Mouse (Mus musculus) liver, postnatal 0 days (tissue): ENCODE measurements at regions not wholly inside any gene's neighbourhood (a gene's known extent, or its start where the extent isn't known, plus 50 kb on each side); places are given as distances from the start of the nearest gene placed in this dataset.

Experiments
- ATAC-seq: fragments of 200-750 bp; cut with Nextera tagmentation; 2 replicates; pipeline ENCODE4 v1.8.0; 2017; ENCODE audit warnings: mild to moderate bottlenecking, moderate library complexity
- DNase-seq: peaks from one replicate; pipeline ENCODE4 v3.0.0-alpha.2; 2016
- H3K27ac ChIP-seq: fragments of 300-500 bp; sonication (generic); 2 replicates; pipeline ENCODE4 v1.5.1; 2014; ENCODE audit warnings: antibody characterized with exemption, moderate library complexity, mild to moderate bottlenecking, low read depth
- H3K27me3 ChIP-seq: fragments of 300-500 bp; sonication (generic); 2 replicates; pipeline ENCODE4 v1.6.1; 2014; ENCODE audit warnings: low read length, control low read depth, mixed read lengths; ENCODE audit not compliant: insufficient read depth
- H3K36me3 ChIP-seq: fragments of 300-500 bp; sonication (generic); replicated peaks from 2 replicates; pipeline ENCODE4 v1.6.1; 2014; ENCODE audit warnings: mild to moderate bottlenecking, control low read depth, low read length, moderate library complexity, mixed read lengths; ENCODE audit not compliant: insufficient read depth
- H3K4me1 ChIP-seq: fragments of 300-500 bp; sonication (generic); 2 replicates; pipeline ENCODE4 v1.6.1; 2014; ENCODE audit warnings: antibody characterized with exemption, mild to moderate bottlenecking, control low read depth; ENCODE audit not compliant: insufficient read depth
- H3K4me2 ChIP-seq: fragments of 300-500 bp; sonication (generic); 2 replicates; pipeline ENCODE4 v1.6.1; 2014; ENCODE audit warnings: low read depth, mild to moderate bottlenecking, low read length, moderate library complexity, mixed read lengths
- H3K4me3 ChIP-seq: fragments of 300-500 bp; sonication (generic); 2 replicates; pipeline ENCODE4 v1.5.1; 2014; ENCODE audit warnings: low read depth, low read length
- H3K9ac ChIP-seq: fragments of 300-500 bp; sonication (generic); replicated peaks from 2 replicates; pipeline ENCODE4 v1.6.1; 2014; ENCODE audit warnings: mild to moderate bottlenecking, moderate library complexity
- H3K9me3 ChIP-seq: fragments of 300-500 bp; sonication (generic); 2 replicates; pipeline ENCODE4 v1.6.1; 2016; ENCODE audit warnings: mild to moderate bottlenecking, control low read depth, low read length, mixed read lengths
- CTCF ChIP-seq: sonication (generic); IDR thresholded peaks from 2 replicates; pipeline ENCODE4 v1.5.1; 2016; ENCODE audit warnings: antibody characterized with exemption, low read depth
- EP300 ChIP-seq: IDR thresholded peaks from 2 replicates; pipeline ENCODE4 v1.6.1; 2016; ENCODE audit warnings: antibody characterized with exemption, low read depth, mild to moderate bottlenecking
- WGBS: fragments of 180-500 bp; shearing (Covaris S2); extraction: QIAGEN DNeasy Blood & Tissue Kit; methylation state at CpG from one replicate; pipeline ENCODE4 v1.1.7; 2014; ENCODE audit not compliant: insufficient replicate concordance; 5-methylcytosine and 5-hydroxymethylcytosine counted together

GRCm38 (mm10) chr7:74924156-74924555 is 369.6 kb upstream of the Slco3a1 start:
- Histone ChIP-seq H3K9ac (no peak overlapping the region), H3K27ac (no peak overlapping the region), H3K27me3 (no peaks in the 10 kb centered on the region), H3K4me1 (peaks cover 2% of the 10 kb centered on the region; the same call in 1 of the 2 replicates), H3K36me3 (no peaks in the 10 kb centered on the region), H3K4me2 (no peak overlapping the region), H3K9me3 (no peaks in the 10 kb centered on the region), H3K4me3 (no peak overlapping the region)
- TF ChIP-seq CTCF, result no peak
- TF ChIP-seq EP300, result no peak
- WGBS, result 80% methylated on average over 1 of the region's 1 CpGs
- no peak for DNase-seq
- no peak for ATAC-seq

GRCm38 (mm10) chr7:74908311-74908962 is 353.9 kb upstream of the Slco3a1 start:
- DNase-seq, result no peak
- no peaks in the 10 kb centered on the region for H3K4me1 ChIP-seq
- no peak overlapping the region for H3K4me2 ChIP-seq
- WGBS, result 18% methylated on average over 3 of the region's 3 CpGs
- H3K27me3 ChIP-seq, result no peaks in the 10 kb centered on the region
- no peaks in the 10 kb centered on the region for H3K9me3 ChIP-seq
- TF ChIP-seq EP300 (no peak), CTCF (no peak)
- H3K4me3 ChIP-seq, result no peak overlapping the region
- peak; percentile 53; the same call in 1 of the 2 replicates for ATAC-seq
- H3K9ac ChIP-seq, result no peak overlapping the region
- no peak overlapping the region for H3K27ac ChIP-seq
- no peaks in the 10 kb centered on the region for H3K36me3 ChIP-seq

- H3K27ac ChIP-seq, result no peak overlapping the region
- no peak for TF ChIP-seq CTCF
- no peak for TF ChIP-seq EP300
- no peaks in the 10 kb centered on the region for H3K27me3 ChIP-seq
- WGBS, result 33% methylated on average over 1 of the region's 1 CpGs
- no peak for DNase-seq
- no peak overlapping the region for H3K9ac ChIP-seq
- H3K9me3 ChIP-seq, result no peaks in the 10 kb centered on the region
- no peak overlapping the region for H3K4me2 ChIP-seq
- no peaks in the 10 kb centered on the region for H3K4me1 ChIP-seq
- no peaks in the 10 kb centered on the region for H3K36me3 ChIP-seq
- H3K4me3 ChIP-seq, result no peak overlapping the region
- ATAC-seq, result no peak
Observed at GRCm38 (mm10) chr7:74907391-74907790, 352.8 kb upstream of the Slco3a1 start.

- TF ChIP-seq CTCF, result no peak
- no peak for TF ChIP-seq EP300
- no peaks in the 10 kb centered on the region for H3K27me3 ChIP-seq
- H3K4me2 ChIP-seq, result no peak overlapping the region
- no peaks in the 10 kb centered on the region for H3K4me1 ChIP-seq
- no peak overlapping the region for H3K4me3 ChIP-seq
- H3K9ac ChIP-seq, result no peak overlapping the region
- DNase-seq, result no peak
- WGBS, result 49% methylated on average over 3 of the region's 3 CpGs
- no peaks in the 10 kb centered on the region for H3K36me3 ChIP-seq
- H3K27ac ChIP-seq, result no peak overlapping the region
- no peak for ATAC-seq
- H3K9me3 ChIP-seq, result no peaks in the 10 kb centered on the region
Observed at GRCm38 (mm10) chr7:74877466-74877865, 322.9 kb upstream of the Slco3a1 start.

GRCm38 (mm10) chr7:74876667-74877066 is 322.1 kb upstream of the Slco3a1 start:
- TF ChIP-seq EP300 (no peak), CTCF (no peak)
- H3K27me3 ChIP-seq, result no peaks in the 10 kb centered on the region
- 72% methylated on average over 4 of the region's 4 CpGs for WGBS

GRCm38 (mm10) chr7:74870250-74870649 is 315.7 kb upstream of the Slco3a1 start:
- DNase-seq (no peak), ATAC-seq (no peak)
- Histone ChIP-seq H3K9ac (no peak overlapping the region), H3K4me2 (no peak overlapping the region), H3K27me3 (no peaks in the 10 kb centered on the region), H3K4me1 (no peaks in the 10 kb centered on the region), H3K4me3 (no peak overlapping the region), H3K9me3 (no peaks in the 10 kb centered on the region), H3K36me3 (no peaks in the 10 kb centered on the region), H3K27ac (no peak overlapping the region)
- TF ChIP-seq CTCF (no peak), EP300 (no peak)
- 68% methylated on average over 1 of the region's 1 CpGs for WGBS

More at GRCm38 (mm10) chr7:74876667-74877066, 322.1 kb upstream of the Slco3a1 start:
- no peak overlapping the region for H3K4me2 ChIP-seq
- H3K9ac ChIP-seq, result no peak overlapping the region
- no peak overlapping the region for H3K4me3 ChIP-seq
- no peaks in the 10 kb centered on the region for H3K9me3 ChIP-seq
- H3K27ac ChIP-seq, result no peak overlapping the region
- H3K36me3 ChIP-seq, result no peaks in the 10 kb centered on the region
- no peak for DNase-seq
- H3K4me1 ChIP-seq, result no peaks in the 10 kb centered on the region
- no peak for ATAC-seq
